Mouse (Mus musculus): ENCODE data around the gene Banp. TPM values are rescaled to one million over a fixed set of nuclear protein-coding genes. Genes with fewer than 3 reads are reported as not detected.

Gene Banp
- polyA plus RNA-seq, 1 experiment from 2014 or later = 15.2 TPM

GRCm38 (mm10) chr8:122022274-122022673 lies 72.7 kb downstream of the Banp start:
- H3K27ac ChIP-seq (replicated peaks) = no peak overlapping the region
- no peak overlapping the region for H3K4me2 ChIP-seq
- H3K27me3 ChIP-seq = no peaks in the 10 kb centered on the region
- peaks cover 47% of the 10 kb centered on the region for H3K36me3 ChIP-seq (replicated peaks)
- 71% methylated on average over 6 of the region's 6 CpGs for WGBS (ENCODE audit: insufficient replicate concordance)
- H3K9ac ChIP-seq = no peak overlapping the region
- H3K4me1 ChIP-seq (replicated peaks) = peaks cover 9% of the 10 kb centered on the region
- ATAC-seq (ENCODE audit: insufficient read depth) = no peak
- H3K9me3 ChIP-seq (replicated peaks) = no peaks in the 10 kb centered on the region
- no peak overlapping the region for H3K4me3 ChIP-seq (replicated peaks)

GRCm38 (mm10) chr8:122022705-122023104 lies 73.2 kb downstream of the Banp start:
- Histone ChIP-seq H3K27me3 (no peaks in the 10 kb centered on the region), H3K4me1 (replicated peaks) (peaks cover 9% of the 10 kb centered on the region), H3K4me2 (no peak overlapping the region), H3K4me3 (replicated peaks) (no peak overlapping the region), H3K9ac (no peak overlapping the region), H3K27ac (replicated peaks) (no peak overlapping the region), H3K36me3 (replicated peaks) (peaks cover 47% of the 10 kb centered on the region), H3K9me3 (replicated peaks) (no peaks in the 10 kb centered on the region)
- no peak for ATAC-seq (ENCODE audit: insufficient read depth)
- WGBS (ENCODE audit: insufficient replicate concordance) = 67% methylated on average over 4 of the region's 4 CpGs

GRCm38 (mm10) chr8:122025546-122025945 lies 76.0 kb downstream of the Banp start:
- Histone ChIP-seq H3K27ac (replicated peaks) (no peak overlapping the region), H3K9me3 (replicated peaks) (no peaks in the 10 kb centered on the region), H3K4me3 (replicated peaks) (no peak overlapping the region), H3K9ac (no peak overlapping the region), H3K36me3 (replicated peaks) (peaks cover 35% of the 10 kb centered on the region), H3K4me1 (replicated peaks) (peaks cover 9% of the 10 kb centered on the region), H3K27me3 (no peaks in the 10 kb centered on the region), H3K4me2 (no peak overlapping the region)
- ATAC-seq (ENCODE audit: insufficient read depth) = no peak
- WGBS (ENCODE audit: insufficient replicate concordance) = 81% methylated on average over 9 of the region's 9 CpGs

- Histone ChIP-seq H3K27me3 (no peaks in the 10 kb centered on the region), H3K4me3 (replicated peaks) (no peak overlapping the region), H3K36me3 (replicated peaks) (peaks cover 32% of the 10 kb centered on the region), H3K4me2 (no peak overlapping the region), H3K4me1 (replicated peaks) (no peaks in the 10 kb centered on the region), H3K27ac (replicated peaks) (no peak overlapping the region), H3K9me3 (replicated peaks) (no peaks in the 10 kb centered on the region), H3K9ac (no peak overlapping the region)
- no peak for ATAC-seq (ENCODE audit: insufficient read depth)
- WGBS (ENCODE audit: insufficient replicate concordance) = 76% methylated on average over 4 of the region's 4 CpGs
Measured at GRCm38 (mm10) chr8:122028116-122028515, 78.6 kb downstream of the Banp start.

GRCm38 (mm10) chr8:122030965-122031364 lies 81.4 kb downstream of the Banp start:
- peaks cover 10% of the 10 kb centered on the region for H3K36me3 ChIP-seq (replicated peaks)
- H3K27me3 ChIP-seq = no peaks in the 10 kb centered on the region
- no peak overlapping the region for H3K4me3 ChIP-seq (replicated peaks)
- 57% methylated on average over 7 of the region's 7 CpGs for WGBS (ENCODE audit: insufficient replicate concordance)
- H3K4me1 ChIP-seq (replicated peaks) = no peaks in the 10 kb centered on the region
- H3K9ac ChIP-seq = no peak overlapping the region
- H3K9me3 ChIP-seq (replicated peaks) = no peaks in the 10 kb centered on the region
- H3K4me2 ChIP-seq = no peak overlapping the region
- no peak for ATAC-seq (ENCODE audit: insufficient read depth)
- H3K27ac ChIP-seq (replicated peaks) = no peak overlapping the region

GRCm38 (mm10) chr8:122032741-122033140 lies 83.2 kb downstream of the Banp start:
- Histone ChIP-seq H3K9ac (no peak overlapping the region), H3K9me3 (replicated peaks) (no peaks in the 10 kb centered on the region), H3K36me3 (replicated peaks) (no peaks in the 10 kb centered on the region), H3K4me2 (no peak overlapping the region), H3K4me1 (replicated peaks) (no peaks in the 10 kb centered on the region), H3K27me3 (peaks cover 4% of the 10 kb centered on the region; the same call in 1 of the 2 replicates), H3K27ac (replicated peaks) (no peak overlapping the region), H3K4me3 (replicated peaks) (no peak overlapping the region)
- 38% methylated on average over 9 of the region's 9 CpGs for WGBS (ENCODE audit: insufficient replicate concordance)
- ATAC-seq (ENCODE audit: insufficient read depth) = no peak

- Histone ChIP-seq H3K4me2 (no peak overlapping the region), H3K27me3 (peaks cover 4% of the 10 kb centered on the region; the same call in 1 of the 2 replicates), H3K4me3 (replicated peaks) (no peak overlapping the region), H3K9ac (no peak overlapping the region), H3K9me3 (replicated peaks) (no peaks in the 10 kb centered on the region), H3K27ac (replicated peaks) (no peak overlapping the region), H3K4me1 (replicated peaks) (no peaks in the 10 kb centered on the region), H3K36me3 (replicated peaks) (no peaks in the 10 kb centered on the region)
- no peak for ATAC-seq (ENCODE audit: insufficient read depth)
- 52% methylated on average over 7 of the region's 7 CpGs for WGBS (ENCODE audit: insufficient replicate concordance)
Measured at GRCm38 (mm10) chr8:122035543-122035942, 86.0 kb downstream of the Banp start.

GRCm38 (mm10) chr8:122036325-122036724 lies 86.8 kb downstream of the Banp start:
- Histone ChIP-seq H3K36me3 (replicated peaks) (no peaks in the 10 kb centered on the region), H3K4me2 (no peak overlapping the region), H3K9ac (no peak overlapping the region), H3K27me3 (peaks cover 8% of the 10 kb centered on the region), H3K9me3 (replicated peaks) (no peaks in the 10 kb centered on the region), H3K4me3 (replicated peaks) (no peak overlapping the region), H3K27ac (replicated peaks) (no peak overlapping the region), H3K4me1 (replicated peaks) (no peaks in the 10 kb centered on the region)
- 57% methylated on average over 6 of the region's 6 CpGs for WGBS (ENCODE audit: insufficient replicate concordance)
- no peak for ATAC-seq (ENCODE audit: insufficient read depth)

- Histone ChIP-seq H3K9me3 (replicated peaks) (no peaks in the 10 kb centered on the region), H3K4me3 (replicated peaks) (no peak overlapping the region), H3K9ac (no peak overlapping the region), H3K36me3 (replicated peaks) (no peaks in the 10 kb centered on the region), H3K4me1 (replicated peaks) (no peaks in the 10 kb centered on the region), H3K27ac (replicated peaks) (no peak overlapping the region), H3K27me3 (peaks cover 10% of the 10 kb centered on the region), H3K4me2 (no peak overlapping the region)
- 67% methylated on average over 7 of the region's 7 CpGs for WGBS (ENCODE audit: insufficient replicate concordance)
- no peak for ATAC-seq (ENCODE audit: insufficient read depth)
Measured at GRCm38 (mm10) chr8:122037279-122037678, 87.7 kb downstream of the Banp start.

GRCm38 (mm10) chr8:122038076-122038475 lies 88.5 kb downstream of the Banp start:
- Histone ChIP-seq H3K4me2 (no peak overlapping the region), H3K9ac (no peak overlapping the region), H3K4me3 (replicated peaks) (no peak overlapping the region), H3K4me1 (replicated peaks) (no peaks in the 10 kb centered on the region), H3K27me3 (peaks cover 18% of the 10 kb centered on the region), H3K27ac (replicated peaks) (no peak overlapping the region), H3K36me3 (replicated peaks) (no peaks in the 10 kb centered on the region), H3K9me3 (replicated peaks) (no peaks in the 10 kb centered on the region)
- ATAC-seq (ENCODE audit: insufficient read depth) = no peak
- WGBS (ENCODE audit: insufficient replicate concordance) = 67% methylated on average over 6 of the region's 6 CpGs

GRCm38 (mm10) chr8:122039452-122039851 lies 89.9 kb downstream of the Banp start:
- H3K4me1 ChIP-seq (replicated peaks) = no peaks in the 10 kb centered on the region
- WGBS (ENCODE audit: insufficient replicate concordance) = 47% methylated on average over 4 of the region's 4 CpGs

GRCm38 (mm10) chr8:122047206-122047870 lies 97.8 kb downstream of the Banp start:
- H3K4me1 ChIP-seq (replicated peaks) = no peaks in the 10 kb centered on the region
- H3K36me3 ChIP-seq (replicated peaks) = no peaks in the 10 kb centered on the region
- no peaks in the 10 kb centered on the region for H3K9me3 ChIP-seq (replicated peaks)
- H3K4me2 ChIP-seq = no peak overlapping the region
- no peak overlapping the region for H3K27ac ChIP-seq (replicated peaks)
- H3K9ac ChIP-seq = no peak overlapping the region
- H3K4me3 ChIP-seq (replicated peaks) = no peak overlapping the region
- 52% methylated on average over 15 of the region's 15 CpGs for WGBS (ENCODE audit: insufficient replicate concordance)
- H3K27me3 ChIP-seq = peaks cover 15% of the 10 kb centered on the region
- no peak for ATAC-seq (ENCODE audit: insufficient read depth)

More at GRCm38 (mm10) chr8:122039452-122039851, 89.9 kb downstream of the Banp start:
- no peak overlapping the region for H3K4me3 ChIP-seq (replicated peaks)
- no peak overlapping the region for H3K9ac ChIP-seq
- peaks cover 26% of the 10 kb centered on the region for H3K27me3 ChIP-seq
- no peak overlapping the region for H3K4me2 ChIP-seq
- no peak for ATAC-seq (ENCODE audit: insufficient read depth)
- no peaks in the 10 kb centered on the region for H3K36me3 ChIP-seq (replicated peaks)
- H3K9me3 ChIP-seq (replicated peaks) = no peaks in the 10 kb centered on the region
- no peak overlapping the region for H3K27ac ChIP-seq (replicated peaks)
